Mouse (Mus musculus) G1E (cell line): ENCODE data around the gene Tdgf1. TPM values are rescaled to one million over a fixed set of nuclear protein-coding genes. Genes with fewer than 3 reads are reported as not detected.

ENCODE experiments used
- ATAC-seq: 2 replicates; pipeline ENCODE4 v1.8.0; 2016; ENCODE audit warnings: mild to moderate bottlenecking; ENCODE audit not compliant: insufficient number of reproducible peaks, poor library complexity, low FRiP score, severe bottlenecking; ENCODE audit errors: extremely low read depth
- DNase-seq: peaks from one replicate; pipeline ENCODE4 v3.0.0; 2012; ENCODE audit warnings: low spot score
- H3K27me3 ChIP-seq: 2 replicates; pipeline ENCODE4 v1.6.1; 2012; ENCODE audit warnings: mild to moderate bottlenecking, low read length, inconsistent platforms; ENCODE audit not compliant: insufficient read depth
- H3K36me3 ChIP-seq: replicated peaks from 2 replicates; pipeline ENCODE3; 2012; ENCODE audit warnings: mild to moderate bottlenecking, inconsistent platforms
- H3K4me1 ChIP-seq: 2 replicates; pipeline ENCODE4 v1.6.1; 2012; ENCODE audit warnings: low read depth, low read length, inconsistent platforms, mixed read lengths; ENCODE audit not compliant: insufficient read depth
- H3K4me3 ChIP-seq: 2 replicates; pipeline ENCODE4 v1.5.1; 2012; ENCODE audit warnings: low read depth, mild to moderate bottlenecking, inconsistent platforms, low read length, moderate library complexity, mixed read lengths
- H3K9me3 ChIP-seq: replicated peaks from 2 replicates; pipeline ENCODE4 v1.6.1; 2012; ENCODE audit warnings: inconsistent platforms
- CTCF ChIP-seq: IDR thresholded peaks from 2 replicates; pipeline ENCODE4 v1.5.1; 2012; ENCODE audit warnings: low read depth, low read length, inconsistent platforms, mixed read lengths
- GATA1 ChIP-seq: IDR thresholded peaks from 2 replicates; pipeline ENCODE4 v1.6.1; 2012; ENCODE audit warnings: borderline replicate concordance, low read length, inconsistent platforms, mixed read lengths
- GATA2 ChIP-seq: IDR thresholded peaks from 2 replicates; pipeline ENCODE4 v1.6.1; 2012; ENCODE audit warnings: low read depth, low read length, inconsistent platforms, borderline replicate concordance
- POLR2AphosphoS5 ChIP-seq: IDR thresholded peaks from 2 replicates; pipeline ENCODE4 v1.6.1; 2012; ENCODE audit warnings: low read depth, low read length, inconsistent platforms; ENCODE audit not compliant: insufficient replicate concordance
- TAL1 ChIP-seq: conservative IDR thresholded peaks from 2 replicates; pipeline ENCODE4 v1.6.1; 2012; ENCODE audit warnings: low read depth, low read length, inconsistent platforms, mixed read lengths
- polyA plus RNA-seq: library from polyadenylated mRNA; stranded (reverse); fragments of >175 nt; gene quantifications from 2 replicates; pipeline ENCODE4 v1.2.3, GENCODE M21; 2012
- total RNA-seq, 2 experiments: library from RNA; stranded (forward) in 1 of 2; stranded (reverse) in 1 of 2; fragments of 200-1000 nt in 1 of 2; fragments of >200 nt in 1 of 2; fragmentation: Nextera tagmentation in 1 of 2; gene quantifications; 2 replicates each; pipeline ENCODE4 v1.2.3; 2014 to 2017

The Tdgf1 gene
- total and polyA plus RNA-seq, 3 experiments = 0.60 TPM; not detected in 2

- TF ChIP-seq CTCF = no peak
- no peak for TF ChIP-seq TAL1
- TF ChIP-seq GATA2 = no peak
- no peak for TF ChIP-seq POLR2AphosphoS5
- TF ChIP-seq GATA1 = no peak
- Histone ChIP-seq H3K4me1 (no peaks in the 10 kb centered on the region), H3K36me3 (no peaks in the 10 kb centered on the region), H3K9me3 (peaks cover 21% of the 10 kb centered on the region), H3K27me3 (peaks cover 7% of the 10 kb centered on the region), H3K4me3 (no peak overlapping the region)
- no peak for DNase-seq
- ATAC-seq = no peak
Observed at GRCm38 (mm10) chr9:110987331-110987730, 41.4 kb upstream of the Tdgf1 start.

- no peak for ATAC-seq
- H3K4me1 ChIP-seq = no peaks in the 10 kb centered on the region
- peaks cover 21% of the 10 kb centered on the region for H3K9me3 ChIP-seq
- peaks cover 4% of the 10 kb centered on the region; the same call in 1 of the 2 replicates for H3K27me3 ChIP-seq
- H3K4me3 ChIP-seq = no peak overlapping the region
- DNase-seq = no peak
- H3K36me3 ChIP-seq = no peaks in the 10 kb centered on the region
- TF ChIP-seq GATA2 (no peak), CTCF (no peak), GATA1 (no peak), POLR2AphosphoS5 (no peak), TAL1 (no peak)
Observed at GRCm38 (mm10) chr9:110985951-110986350, 40.0 kb upstream of the Tdgf1 start.

- TF ChIP-seq POLR2AphosphoS5 = no peak
- no peak for TF ChIP-seq GATA2
- no peak for TF ChIP-seq GATA1
- no peak for TF ChIP-seq TAL1
- TF ChIP-seq CTCF = no peak
- Histone ChIP-seq H3K4me3 (no peak overlapping the region), H3K27me3 (peaks cover 4% of the 10 kb centered on the region; the same call in 1 of the 2 replicates), H3K4me1 (no peaks in the 10 kb centered on the region), H3K9me3 (peaks cover 21% of the 10 kb centered on the region), H3K36me3 (no peaks in the 10 kb centered on the region)
- DNase-seq (no peak), ATAC-seq (no peak)
Observed at GRCm38 (mm10) chr9:110985541-110985940, 39.6 kb upstream of the Tdgf1 start.

- no peak for DNase-seq
- Histone ChIP-seq H3K9me3 (peaks cover 21% of the 10 kb centered on the region), H3K36me3 (no peaks in the 10 kb centered on the region), H3K4me3 (no peak overlapping the region), H3K27me3 (peaks cover under 1% of the 10 kb centered on the region; the same call in 1 of the 2 replicates), H3K4me1 (no peaks in the 10 kb centered on the region)
- no peak for ATAC-seq
- no peak for TF ChIP-seq POLR2AphosphoS5
- no peak for TF ChIP-seq TAL1
- TF ChIP-seq CTCF = no peak
- no peak for TF ChIP-seq GATA1
- no peak for TF ChIP-seq GATA2
Observed at GRCm38 (mm10) chr9:110984096-110984495, 38.1 kb upstream of the Tdgf1 start.

- no peak overlapping the region for H3K4me3 ChIP-seq
- TF ChIP-seq TAL1 (no peak), CTCF (no peak), POLR2AphosphoS5 (no peak), GATA2 (no peak), GATA1 (no peak)
- ATAC-seq = no peak
- H3K9me3 ChIP-seq = peaks cover 21% of the 10 kb centered on the region
- no peaks in the 10 kb centered on the region for H3K4me1 ChIP-seq
- no peaks in the 10 kb centered on the region for H3K27me3 ChIP-seq
- DNase-seq = no peak
- H3K36me3 ChIP-seq = no peaks in the 10 kb centered on the region
Observed at GRCm38 (mm10) chr9:110982351-110982750, 36.4 kb upstream of the Tdgf1 start.

GRCm38 (mm10) chr9:110979411-110979810 lies 33.5 kb upstream of the Tdgf1 start:
- Histone ChIP-seq H3K27me3 (no peaks in the 10 kb centered on the region), H3K9me3 (peaks cover 4% of the 10 kb centered on the region), H3K4me3 (no peak overlapping the region), H3K36me3 (no peaks in the 10 kb centered on the region), H3K4me1 (no peaks in the 10 kb centered on the region)
- DNase-seq (no peak), ATAC-seq (no peak)
- TF ChIP-seq GATA1 = no peak
- TF ChIP-seq CTCF = no peak
- TF ChIP-seq TAL1 = no peak
- no peak for TF ChIP-seq POLR2AphosphoS5
- TF ChIP-seq GATA2 = no peak

GRCm38 (mm10) chr9:110965910-110966231 lies 19.9 kb upstream of the Tdgf1 start:
- TF ChIP-seq CTCF (no peak), GATA2 (no peak), GATA1 (no peak), TAL1 (no peak), POLR2AphosphoS5 (no peak)
- no peak overlapping the region for H3K4me3 ChIP-seq
- no peaks in the 10 kb centered on the region for H3K4me1 ChIP-seq
- no peaks in the 10 kb centered on the region for H3K36me3 ChIP-seq
- no peaks in the 10 kb centered on the region for H3K27me3 ChIP-seq
- H3K9me3 ChIP-seq = no peaks in the 10 kb centered on the region
- ATAC-seq = no peak
- no peak for DNase-seq
